Mouse (Mus musculus): ENCODE measurements around the gene Dnajb12. TPM values are rescaled to one million over a fixed set of nuclear protein-coding genes. Genes with fewer than 3 reads are reported as not detected.

Dnajb12 gene
- polyA plus RNA-seq, 1 experiment from 2014 or later, result 27.4 TPM

- WGBS, result 73% methylated on average over 6 of the region's 6 CpGs
- no peaks in the 10 kb centered on the region for H3K4me1 ChIP-seq (replicated peaks; ENCODE audit: control insufficient read depth, insufficient read depth, low read length)
These were observed 32.9 kb upstream of the Dnajb12 start for GRCm38 (mm10) chr10:59846416-59846815.

GRCm38 (mm10) chr10:59848079-59848877 lies 31.1 kb upstream of the Dnajb12 start:
- ATAC-seq (replicated peaks; ENCODE audit: low FRiP score) (no peak), DNase-seq (ENCODE audit: low spot score) (no peak)
- Histone ChIP-seq H3K27me3 (replicated peaks; ENCODE audit: control insufficient read depth, insufficient read depth, low read length) (no peaks in the 10 kb centered on the region), H3K27ac (ENCODE audit: low read depth, low read length) (no peak overlapping the region), H3K4me2 (no peak overlapping the region), H3K4me3 (ENCODE audit: low read depth, low read length) (no peak overlapping the region), H3K9ac (ENCODE audit: low read depth, low read length) (no peak overlapping the region), H3K36me3 (ENCODE audit: control insufficient read depth, insufficient read depth, low read length) (no peaks in the 10 kb centered on the region), H3K4me1 (replicated peaks; ENCODE audit: control insufficient read depth, insufficient read depth, low read length) (no peaks in the 10 kb centered on the region), H3K9me3 (ENCODE audit: control insufficient read depth, low read length) (no peaks in the 10 kb centered on the region)
- 74% methylated on average over 11 of the region's 11 CpGs for WGBS

More at GRCm38 (mm10) chr10:59846416-59846815, 32.9 kb upstream of the Dnajb12 start:
- no peaks in the 10 kb centered on the region for H3K36me3 ChIP-seq (ENCODE audit: control insufficient read depth, insufficient read depth, low read length)
- DNase-seq (ENCODE audit: low spot score) (no peak), ATAC-seq (replicated peaks; ENCODE audit: low FRiP score) (no peak)
- H3K9me3 ChIP-seq (ENCODE audit: control insufficient read depth, low read length), result no peaks in the 10 kb centered on the region
- H3K27ac ChIP-seq (ENCODE audit: low read depth, low read length), result no peak overlapping the region
- H3K4me3 ChIP-seq (ENCODE audit: low read depth, low read length), result no peak overlapping the region
- no peak overlapping the region for H3K4me2 ChIP-seq
- no peaks in the 10 kb centered on the region for H3K27me3 ChIP-seq (replicated peaks; ENCODE audit: control insufficient read depth, insufficient read depth, low read length)
- H3K9ac ChIP-seq (ENCODE audit: low read depth, low read length), result no peak overlapping the region

GRCm38 (mm10) chr10:59848953-59849352 lies 30.4 kb upstream of the Dnajb12 start:
- no peak overlapping the region for H3K4me2 ChIP-seq
- H3K9ac ChIP-seq (ENCODE audit: low read depth, low read length), result no peak overlapping the region
- H3K27me3 ChIP-seq (replicated peaks; ENCODE audit: control insufficient read depth, insufficient read depth, low read length), result no peaks in the 10 kb centered on the region
- no peaks in the 10 kb centered on the region for H3K36me3 ChIP-seq (ENCODE audit: control insufficient read depth, insufficient read depth, low read length)
- DNase-seq (ENCODE audit: low spot score) (no peak), ATAC-seq (replicated peaks; ENCODE audit: low FRiP score) (no peak)
- no peak overlapping the region for H3K27ac ChIP-seq (ENCODE audit: low read depth, low read length)
- H3K4me3 ChIP-seq (ENCODE audit: low read depth, low read length), result no peak overlapping the region
- 71% methylated on average over 9 of the region's 9 CpGs for WGBS
- no peaks in the 10 kb centered on the region for H3K4me1 ChIP-seq (replicated peaks; ENCODE audit: control insufficient read depth, insufficient read depth, low read length)
- no peaks in the 10 kb centered on the region for H3K9me3 ChIP-seq (ENCODE audit: control insufficient read depth, low read length)

- no peak overlapping the region for H3K4me2 ChIP-seq
- no peaks in the 10 kb centered on the region for H3K4me1 ChIP-seq (replicated peaks; ENCODE audit: control insufficient read depth, insufficient read depth, low read length)
- no peaks in the 10 kb centered on the region for H3K9me3 ChIP-seq (ENCODE audit: control insufficient read depth, low read length)
- DNase-seq (ENCODE audit: low spot score) (no peak), ATAC-seq (replicated peaks; ENCODE audit: low FRiP score) (no peak)
- H3K36me3 ChIP-seq (ENCODE audit: control insufficient read depth, insufficient read depth, low read length), result no peaks in the 10 kb centered on the region
- H3K27ac ChIP-seq (ENCODE audit: low read depth, low read length), result no peak overlapping the region
- no peaks in the 10 kb centered on the region for H3K27me3 ChIP-seq (replicated peaks; ENCODE audit: control insufficient read depth, insufficient read depth, low read length)
- WGBS, result 82% methylated on average over 7 of the region's 7 CpGs
- no peak overlapping the region for H3K4me3 ChIP-seq (ENCODE audit: low read depth, low read length)
- H3K9ac ChIP-seq (ENCODE audit: low read depth, low read length), result no peak overlapping the region
These were observed 30.0 kb upstream of the Dnajb12 start for GRCm38 (mm10) chr10:59849371-59849770.

- Histone ChIP-seq H3K27ac (ENCODE audit: low read depth, low read length) (no peak overlapping the region), H3K27me3 (replicated peaks; ENCODE audit: control insufficient read depth, insufficient read depth, low read length) (no peaks in the 10 kb centered on the region; the same call in 1 of the 2 replicates), H3K9ac (ENCODE audit: low read depth, low read length) (no peak overlapping the region), H3K4me3 (ENCODE audit: low read depth, low read length) (no peak overlapping the region), H3K36me3 (ENCODE audit: control insufficient read depth, insufficient read depth, low read length) (no peaks in the 10 kb centered on the region), H3K4me2 (no peak overlapping the region), H3K9me3 (ENCODE audit: control insufficient read depth, low read length) (no peaks in the 10 kb centered on the region), H3K4me1 (replicated peaks; ENCODE audit: control insufficient read depth, insufficient read depth, low read length) (0 out of 2 replicates have a peak, but pooled peaks cover 2% of the 10 kb centered on the region)
- WGBS, result 84% methylated on average over 5 of the region's 5 CpGs
- DNase-seq (ENCODE audit: low spot score) (no peak), ATAC-seq (replicated peaks; ENCODE audit: low FRiP score) (no peak)
These were observed 22.2 kb upstream of the Dnajb12 start for GRCm38 (mm10) chr10:59857157-59857556.

GRCm38 (mm10) chr10:59860684-59861083 lies 18.7 kb upstream of the Dnajb12 start:
- Histone ChIP-seq H3K9me3 (ENCODE audit: control insufficient read depth, low read length) (no peaks in the 10 kb centered on the region), H3K4me1 (replicated peaks; ENCODE audit: control insufficient read depth, insufficient read depth, low read length) (peaks cover 16% of the 10 kb centered on the region; the same call in 1 of the 2 replicates), H3K9ac (ENCODE audit: low read depth, low read length) (no peak overlapping the region), H3K4me3 (ENCODE audit: low read depth, low read length) (no peak overlapping the region), H3K27ac (ENCODE audit: low read depth, low read length) (no peak overlapping the region), H3K27me3 (replicated peaks; ENCODE audit: control insufficient read depth, insufficient read depth, low read length) (no peaks in the 10 kb centered on the region; the same call in 1 of the 2 replicates), H3K36me3 (ENCODE audit: control insufficient read depth, insufficient read depth, low read length) (no peaks in the 10 kb centered on the region; the same call in 1 of the 2 replicates), H3K4me2 (no peak overlapping the region)
- no peak for DNase-seq (ENCODE audit: low spot score)
- WGBS, result 72% methylated on average over 9 of the region's 9 CpGs
- no peak for ATAC-seq (replicated peaks; ENCODE audit: low FRiP score)

GRCm38 (mm10) chr10:59861201-59861600 lies 18.2 kb upstream of the Dnajb12 start:
- no peak overlapping the region for H3K4me3 ChIP-seq (ENCODE audit: low read depth, low read length)
- no peaks in the 10 kb centered on the region for H3K9me3 ChIP-seq (ENCODE audit: control insufficient read depth, low read length)
- WGBS, result 79% methylated on average over 10 of the region's 10 CpGs
- DNase-seq (ENCODE audit: low spot score) (no peak), ATAC-seq (replicated peaks; ENCODE audit: low FRiP score) (no peak)
- H3K9ac ChIP-seq (ENCODE audit: low read depth, low read length), result no peak overlapping the region
- no peak overlapping the region for H3K27ac ChIP-seq (ENCODE audit: low read depth, low read length)
- peaks cover 16% of the 10 kb centered on the region; the same call in 1 of the 2 replicates for H3K4me1 ChIP-seq (replicated peaks; ENCODE audit: control insufficient read depth, insufficient read depth, low read length)
- no peak overlapping the region for H3K4me2 ChIP-seq
- H3K27me3 ChIP-seq (replicated peaks; ENCODE audit: control insufficient read depth, insufficient read depth, low read length), result no peaks in the 10 kb centered on the region; the same call in 1 of the 2 replicates
- H3K36me3 ChIP-seq (ENCODE audit: control insufficient read depth, insufficient read depth, low read length), result no peaks in the 10 kb centered on the region; the same call in 1 of the 2 replicates

GRCm38 (mm10) chr10:59862816-59863440 lies 16.4 kb upstream of the Dnajb12 start:
- Histone ChIP-seq H3K4me1 (replicated peaks; ENCODE audit: control insufficient read depth, insufficient read depth, low read length) (peaks cover 16% of the 10 kb centered on the region; the same call in 1 of the 2 replicates), H3K27me3 (replicated peaks; ENCODE audit: control insufficient read depth, insufficient read depth, low read length) (no peaks in the 10 kb centered on the region; the same call in 1 of the 2 replicates), H3K9ac (ENCODE audit: low read depth, low read length) (no peak overlapping the region), H3K36me3 (ENCODE audit: control insufficient read depth, insufficient read depth, low read length) (no peaks in the 10 kb centered on the region; the same call in 1 of the 2 replicates), H3K27ac (ENCODE audit: low read depth, low read length) (no peak overlapping the region), H3K4me3 (ENCODE audit: low read depth, low read length) (no peak overlapping the region), H3K4me2 (no peak overlapping the region), H3K9me3 (ENCODE audit: control insufficient read depth, low read length) (no peaks in the 10 kb centered on the region)
- WGBS, result 85% methylated on average over 6 of the region's 6 CpGs
- no peak for ATAC-seq (replicated peaks; ENCODE audit: low FRiP score)
- DNase-seq (ENCODE audit: low spot score), result no peak
